Mouse (Mus musculus) sigmoid colon, adult 10 weeks (tissue): ENCODE data around the gene Rabl3. TPM values are rescaled to one million over a fixed set of nuclear protein-coding genes. Genes with fewer than 3 reads are reported as not detected.

Experiments used
- polyA plus RNA-seq: library from polyadenylated mRNA; stranded (reverse); fragments of 350-450 nt; fragmentation: Illumina TruSeq; extraction: RNeasy Lipid Tissue Mini Kit (QIAGEN cat#74804); gene quantifications from one replicate; pipeline ENCODE4 v1.2.3, GENCODE M21; 2014; ENCODE audit warnings: low read depth, low replicate concordance

The Rabl3 gene
- polyA plus RNA-seq: 33.6 TPM

DNA sequence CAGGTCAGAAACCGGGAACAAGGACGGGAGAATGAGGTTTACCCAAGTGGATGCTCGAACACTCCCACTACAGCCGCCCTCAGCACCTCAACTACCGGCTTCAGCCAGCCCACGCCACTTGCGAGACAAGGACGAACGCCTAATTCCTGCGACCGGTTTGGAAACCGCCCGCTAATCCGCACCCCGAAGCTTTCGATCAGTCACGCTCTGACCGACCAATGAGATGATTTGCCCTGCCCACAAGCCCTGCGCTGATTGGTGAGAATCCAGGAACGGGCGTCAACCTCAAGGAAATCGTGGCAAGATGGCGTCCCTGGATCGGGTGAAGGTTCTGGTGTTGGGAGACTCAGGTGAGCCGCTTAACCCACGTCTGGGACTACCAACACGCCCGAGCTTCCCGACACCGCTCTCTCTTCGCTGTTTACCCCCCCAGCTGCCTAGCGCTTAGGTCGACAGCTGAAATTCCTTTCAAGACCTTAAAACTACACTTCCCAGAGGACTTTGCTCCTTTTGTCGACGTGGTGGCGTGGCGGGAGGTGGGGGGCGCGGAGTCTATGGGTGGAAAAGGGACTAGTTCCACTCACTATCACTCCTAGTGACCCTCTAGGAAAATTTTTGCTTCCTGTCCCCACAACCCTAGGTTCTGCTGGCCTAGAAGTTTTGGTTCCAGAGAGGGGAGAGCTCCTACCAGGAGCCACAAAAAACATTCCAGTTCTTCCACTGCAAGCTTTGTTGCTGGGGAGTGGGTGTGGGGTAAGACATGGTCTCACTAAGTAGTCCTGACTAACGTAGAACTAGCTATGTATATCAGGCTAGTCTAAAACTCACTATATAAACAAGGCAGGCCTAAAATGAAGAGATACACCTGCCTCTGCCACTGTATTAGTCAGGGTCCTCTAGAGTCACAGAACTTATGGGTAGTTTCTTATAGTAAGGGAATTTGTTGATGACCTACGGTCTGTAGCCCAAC, at the start of gene Rabl3, which contains the start of gene Gtf2e1:
TSS of gene Rabl3 (plus strand) at position 275 of the 970 bp plus-strand sequence.
TSS of gene Gtf2e1 (minus strand) at position 179 of the 970 bp plus-strand sequence.

GRCm38 (mm10) chr16:37579994-37580393, 40.3 kb downstream of the Rabl3 start, which contains the start of gene Hgd:
Gene Hgd (plus strand): TSS chr16:37580153.

Other genes starting within 250 kb of the Rabl3 start
- gene Stxbp5l, start 154.9 kb upstream of the Rabl3 start, polyA plus RNA-seq: 1.2 TPM
- 12.8 TPM for gene Gtf2e1, start 96 bp upstream of the Rabl3 start, polyA plus RNA-seq
- not detected for gene Hgd, start 40.3 kb downstream of the Rabl3 start, polyA plus RNA-seq
- gene Ndufb4, start 114.6 kb downstream of the Rabl3 start, polyA plus RNA-seq: 289 TPM
- gene Fstl1, start 237.0 kb downstream of the Rabl3 start, polyA plus RNA-seq: 80.2 TPM